Mouse (Mus musculus): ENCODE measurements around the gene Naaladl2. TPM values are rescaled to one million over a fixed set of nuclear protein-coding genes. Genes with fewer than 3 reads are reported as not detected.

The Naaladl2 gene
- total RNA-seq, 2 experiments from 2014 or later: 4.1 to 5.5 TPM

DNA sequence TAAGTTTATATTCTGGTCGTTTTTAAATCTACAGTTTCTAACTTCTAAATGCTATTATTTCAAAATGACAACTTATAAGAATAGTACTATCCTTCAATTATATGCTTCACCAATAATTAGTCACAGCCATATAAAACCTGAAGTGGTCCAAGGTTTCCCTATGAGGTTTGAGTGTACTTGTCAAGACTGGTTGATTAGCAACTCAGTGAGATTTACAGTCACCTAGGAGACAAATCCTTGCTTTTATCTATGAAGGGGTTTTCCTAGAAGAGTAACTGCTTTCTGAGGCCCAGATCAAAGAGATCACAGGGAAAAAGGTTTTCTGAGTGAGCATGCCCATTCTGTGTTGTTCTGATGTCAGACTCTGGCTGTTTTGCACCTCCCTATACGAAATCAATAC is 222.2 kb downstream of the Naaladl2 start:
- intact Hi-C loops (cut with DNase I): no loop called here
- no peak for DNase-seq (ENCODE audit: extremely low spot score in 1 of 2, low spot score in 2 of 2)
- TF ChIP-seq CTCF (IDR thresholded peaks at IDR 0.05): no peak
- no peak overlapping the region for H3K4me3 ChIP-seq
- no peak overlapping the region for H3K27ac ChIP-seq

DNA sequence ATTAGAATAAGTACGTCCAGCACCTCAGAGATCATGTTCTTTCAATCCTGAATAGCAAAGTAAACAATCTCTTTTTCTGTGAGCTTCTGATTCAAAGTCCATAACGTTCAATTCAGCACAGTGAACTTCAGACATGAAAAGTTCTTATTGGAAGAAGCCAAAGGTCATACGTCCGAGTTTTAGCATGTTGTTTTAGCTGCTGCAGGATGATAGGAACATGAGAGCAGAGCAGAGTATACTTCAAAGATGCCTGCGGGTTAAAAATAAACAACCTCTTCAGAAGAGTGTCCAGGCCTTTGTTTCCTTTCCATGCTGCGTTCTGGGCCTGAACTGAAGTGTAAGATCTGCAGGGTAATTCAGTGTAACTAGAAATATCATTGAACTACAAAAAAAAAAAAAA is 222.7 kb downstream of the Naaladl2 start:
- intact Hi-C loops (cut with DNase I): no loop called here
- no peak for DNase-seq (ENCODE audit: extremely low spot score in 1 of 2, low spot score in 2 of 2)
- TF ChIP-seq CTCF (IDR thresholded peaks at IDR 0.05): no peak
- Histone ChIP-seq H3K4me3 (no peak overlapping the region), H3K27ac (no peak overlapping the region)

- Histone ChIP-seq H3K27ac (no peak overlapping the region), H3K4me3 (no peak overlapping the region)
- TF ChIP-seq CTCF (IDR thresholded peaks at IDR 0.05): no peak
- no peak for DNase-seq (ENCODE audit: extremely low spot score in 1 of 2, low spot score in 2 of 2)
- intact Hi-C loops (cut with DNase I): no loop called here
Measured at GRCm38 (mm10) chr3:24905425-24905960, 238.6 kb downstream of the Naaladl2 start.

DNA sequence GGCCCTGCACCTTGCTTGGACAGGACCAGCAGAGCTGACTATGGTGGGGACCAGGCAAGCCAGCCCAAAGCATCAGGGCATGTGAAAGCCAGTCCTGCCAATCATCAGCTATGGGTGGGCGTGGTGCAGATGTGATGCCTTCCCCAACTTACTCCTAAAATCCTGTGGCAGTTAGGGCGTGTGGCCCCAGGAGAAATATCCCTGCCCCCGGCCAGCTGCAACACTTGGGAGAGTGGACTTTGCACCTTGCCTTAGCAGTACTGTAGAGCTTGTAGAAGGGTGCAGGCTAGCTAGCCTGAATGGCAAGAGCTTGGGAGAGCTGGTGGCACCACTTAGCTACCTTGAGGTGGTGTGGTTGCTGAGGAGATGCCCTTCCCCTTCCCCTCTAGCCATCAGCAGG is 255.3 kb downstream of the Naaladl2 start:
- intact Hi-C loops (cut with DNase I): no loop called here
- Histone ChIP-seq H3K4me3 (no peak overlapping the region), H3K27ac (no peak overlapping the region)
- no peak for DNase-seq (ENCODE audit: extremely low spot score in 1 of 2, low spot score in 2 of 2)
- TF ChIP-seq CTCF (IDR thresholded peaks at IDR 0.05): no peak

- H3K27ac ChIP-seq: no peak overlapping the region
- no peak for DNase-seq (ENCODE audit: extremely low spot score in 1 of 2, low spot score in 2 of 2)
- H3K4me3 ChIP-seq: no peak overlapping the region
- no peak for TF ChIP-seq CTCF (IDR thresholded peaks at IDR 0.05)
- intact Hi-C loops (cut with DNase I): no loop called here
Measured at GRCm38 (mm10) chr3:24872254-24872653, 271.8 kb downstream of the Naaladl2 start.

DNA sequence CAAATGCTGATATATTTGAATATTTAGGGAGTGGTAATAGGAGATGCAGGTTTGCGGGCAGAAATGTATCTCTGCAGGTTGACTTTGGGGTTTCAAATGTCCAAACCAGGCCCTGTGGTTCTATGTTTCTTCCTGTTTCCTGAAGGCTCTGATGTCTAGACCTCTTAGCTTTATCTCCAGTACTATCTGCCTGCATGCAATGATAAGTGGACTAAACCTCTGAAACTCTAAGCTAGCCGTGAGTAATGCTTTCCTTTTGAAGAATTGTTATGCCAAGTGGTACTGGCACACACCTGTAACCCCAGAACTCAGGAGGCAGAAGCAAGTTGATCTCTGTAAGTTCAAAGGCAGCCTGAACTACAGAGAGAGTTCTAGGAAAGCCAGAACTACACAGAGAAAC is 291.1 kb downstream of the Naaladl2 start:
- H3K4me3 ChIP-seq: no peak overlapping the region
- H3K27ac ChIP-seq: no peak overlapping the region
- intact Hi-C loops (cut with DNase I): no loop called here
- TF ChIP-seq CTCF (IDR thresholded peaks at IDR 0.05): no peak
- no peak for DNase-seq (ENCODE audit: extremely low spot score in 1 of 2, low spot score in 2 of 2)

DNA sequence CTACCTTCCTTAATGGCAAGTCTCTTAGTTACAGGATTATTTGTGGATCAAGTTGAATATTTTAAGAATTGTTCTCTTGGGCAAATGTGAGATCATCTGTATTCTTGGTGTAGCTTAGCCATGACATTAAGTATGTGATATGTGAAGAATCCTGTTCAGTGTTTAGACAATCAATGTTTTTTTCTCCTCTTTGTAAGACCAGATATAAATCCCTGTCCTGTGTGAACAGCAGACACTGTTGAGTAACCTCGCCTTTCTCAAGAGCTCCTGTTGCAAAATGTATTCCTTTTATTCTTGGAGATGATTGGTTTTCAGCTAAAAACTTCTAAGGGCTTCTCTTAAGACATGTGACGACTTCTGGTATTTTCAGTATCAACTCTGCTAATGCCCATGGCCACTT is 347.3 kb downstream of the Naaladl2 start:
- Histone ChIP-seq H3K4me3 (no peak overlapping the region), H3K27ac (no peak overlapping the region)
- no peak for DNase-seq (ENCODE audit: extremely low spot score in 1 of 2, low spot score in 2 of 2)
- intact Hi-C loops (cut with DNase I): no loop called here
- no peak for TF ChIP-seq CTCF (IDR thresholded peaks at IDR 0.05)

DNA sequence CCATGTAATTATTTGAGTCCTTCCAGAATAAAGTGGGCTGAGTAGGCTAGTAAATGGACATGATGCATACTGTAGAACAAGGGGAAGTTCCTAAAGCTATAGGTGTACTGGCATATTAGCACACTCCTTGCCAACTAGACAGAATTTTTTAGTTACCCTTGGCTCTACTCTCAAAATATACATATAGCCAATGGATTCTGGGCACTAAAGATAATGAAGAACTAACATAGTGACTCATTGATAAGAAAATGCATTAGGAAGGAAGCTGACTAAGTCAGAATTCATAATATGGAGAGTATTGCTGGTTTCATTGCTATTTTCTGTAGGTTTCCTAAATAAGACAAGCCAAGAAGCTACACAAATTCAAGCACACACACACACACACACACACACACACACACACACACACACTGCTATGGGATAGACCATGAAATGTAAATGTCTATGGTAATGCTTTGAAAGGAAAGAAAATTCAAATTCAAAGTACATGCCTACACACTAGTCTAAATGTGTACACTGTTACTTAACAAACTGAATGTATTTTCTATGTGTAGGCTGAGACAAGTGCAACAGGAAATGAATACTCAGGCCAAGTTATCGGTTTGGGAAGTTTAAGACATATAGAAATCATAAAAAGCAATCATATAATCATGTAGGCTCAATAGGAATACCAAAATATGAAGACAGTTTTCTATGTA is 356.5 kb downstream of the Naaladl2 start:
- intact Hi-C loops (cut with DNase I): no loop called here
- no peak overlapping the region for H3K27ac ChIP-seq
- no peak for TF ChIP-seq CTCF (IDR thresholded peaks at IDR 0.05)
- no peak overlapping the region for H3K4me3 ChIP-seq
- DNase-seq (ENCODE audit: extremely low spot score in 1 of 2, low spot score in 2 of 2): no peak

GRCm38 (mm10) chr3:24784108-24784507 is 360.0 kb downstream of the Naaladl2 start:
- Histone ChIP-seq H3K27ac (no peak overlapping the region), H3K4me3 (no peak overlapping the region)
- no peak for DNase-seq (ENCODE audit: extremely low spot score in 1 of 2, low spot score in 2 of 2)
- no peak for TF ChIP-seq CTCF (IDR thresholded peaks at IDR 0.05)
- intact Hi-C loops (cut with DNase I): no loop called here

- Histone ChIP-seq H3K27ac (no peak overlapping the region), H3K4me3 (no peak overlapping the region)
- intact Hi-C loops (cut with DNase I): no loop called here
- TF ChIP-seq CTCF (IDR thresholded peaks at IDR 0.05): no peak
- no peak for DNase-seq (ENCODE audit: extremely low spot score in 1 of 2, low spot score in 2 of 2)
Measured at GRCm38 (mm10) chr3:24783462-24783829, 360.6 kb downstream of the Naaladl2 start.

GRCm38 (mm10) chr3:24782784-24783461 is 361.1 kb downstream of the Naaladl2 start:
- no peak for TF ChIP-seq CTCF (IDR thresholded peaks at IDR 0.05)
- intact Hi-C loops (cut with DNase I): no loop called here

GRCm38 (mm10) chr3:24781687-24782086 is 362.4 kb downstream of the Naaladl2 start:
- TF ChIP-seq CTCF (IDR thresholded peaks at IDR 0.05): no peak
- intact Hi-C loops (cut with DNase I): no loop called here

More at GRCm38 (mm10) chr3:24782784-24783461, 361.1 kb downstream of the Naaladl2 start:
- no peak for DNase-seq (ENCODE audit: extremely low spot score in 1 of 2, low spot score in 2 of 2)
- H3K4me3 ChIP-seq: no peak overlapping the region
- no peak overlapping the region for H3K27ac ChIP-seq

DNA sequence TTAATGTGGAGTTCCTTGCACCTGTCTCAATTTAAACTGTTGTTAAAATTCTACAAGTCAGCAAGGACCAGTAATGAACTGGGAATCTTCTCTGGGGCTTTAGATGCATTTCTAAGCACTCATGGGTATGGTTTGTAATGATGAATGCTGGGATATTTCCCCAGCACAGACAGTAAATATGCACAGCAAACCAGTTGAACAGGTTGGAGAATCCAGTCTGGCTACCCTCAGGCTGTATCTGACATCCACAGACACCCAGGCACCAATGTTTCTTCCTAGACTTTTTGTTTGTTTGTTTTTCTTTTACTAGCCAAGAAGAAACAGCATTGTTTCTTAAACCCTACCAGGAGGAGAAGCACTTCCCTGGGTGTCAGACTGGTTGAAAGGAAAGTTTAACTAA is 365.6 kb downstream of the Naaladl2 start:
- TF ChIP-seq CTCF (IDR thresholded peaks at IDR 0.05): no peak
- intact Hi-C loops (cut with DNase I): no loop called here
- Histone ChIP-seq H3K4me3 (no peak overlapping the region), H3K27ac (no peak overlapping the region)
- DNase-seq (ENCODE audit: extremely low spot score in 1 of 2, low spot score in 2 of 2): no peak

More at GRCm38 (mm10) chr3:24781687-24782086, 362.4 kb downstream of the Naaladl2 start:
- Histone ChIP-seq H3K27ac (no peak overlapping the region), H3K4me3 (no peak overlapping the region)
- DNase-seq (ENCODE audit: extremely low spot score in 1 of 2, low spot score in 2 of 2): no peak

All from left cerebral cortex, adult 2 months (tissue).